Mouse (Mus musculus) liver, adult 2 months (tissue): ENCODE data around the gene Ccdc54.

Experiments
- CTCF ChIP-seq: fragments of 200-500 bp; IDR thresholded peaks from 2 replicates; pipeline ENCODE4 v1.5.1; 2011; ENCODE audit warnings: low read depth, low read length, control low read depth
- POLR2A ChIP-seq: fragments of 200-500 bp; IDR thresholded peaks from 2 replicates; pipeline ENCODE4 v1.6.1; 2011; ENCODE audit warnings: low read length, control low read depth; ENCODE audit not compliant: insufficient read depth; ENCODE audit errors: extremely low read depth

DNA sequence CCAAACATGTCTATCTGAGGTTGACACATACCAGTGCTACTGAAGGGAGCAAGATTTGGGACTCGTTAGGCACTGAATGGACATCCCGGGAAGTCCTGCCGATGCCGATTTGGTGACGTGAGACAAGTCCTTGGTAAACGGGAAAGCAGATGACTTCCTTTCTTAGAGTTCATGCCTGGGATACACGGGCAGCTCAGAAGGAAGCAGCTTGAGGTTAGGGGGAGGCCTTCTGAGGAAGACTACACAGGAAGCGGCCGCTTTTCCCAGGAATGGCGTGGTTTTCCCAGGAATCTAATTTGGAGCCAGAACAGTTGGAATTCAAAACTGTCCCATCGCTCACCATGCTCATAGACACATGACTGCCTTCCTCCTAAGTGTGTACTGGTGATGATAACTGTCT is 2.4 kb upstream of the Ccdc54 start:
- TF ChIP-seq CTCF (no peak), POLR2A (no peak)
